Mouse (Mus musculus) embryonic fibroblast, embryonic 13.5 days (primary cell): ENCODE data around the gene D130043K22Rik.

Experiments used
- CTCF ChIP-seq: IDR thresholded peaks from 2 replicates; pipeline ENCODE4 v1.5.1; 2011; ENCODE audit warnings: mild to moderate bottlenecking, control low read depth, low read length, moderate library complexity, borderline replicate concordance; ENCODE audit not compliant: insufficient read depth
- POLR2A ChIP-seq: IDR thresholded peaks from 2 replicates; pipeline ENCODE4 v1.6.1; 2011; ENCODE audit warnings: low read depth, mild to moderate bottlenecking, control low read depth, low read length, moderate library complexity

GRCm38 (mm10) chr13:24937108-24937838 is 92.3 kb downstream of the D130043K22Rik start, which contains the start of gene Aldh5a1:
- TF ChIP-seq POLR2A = peak; percentile 23; the same call in 1 of the 2 replicates
- TF ChIP-seq CTCF = peak; percentile 34; the same call in 1 of the 2 replicates
